Mouse (Mus musculus) ES-Bruce4 (cell line): ENCODE data around the gene Ptprm.

Source experiments
- CTCF ChIP-seq: IDR thresholded peaks from one replicate; pipeline ENCODE4 v1.8.1; 2011; ENCODE audit warnings: low read depth, low read length
- POLR2A ChIP-seq: IDR thresholded peaks from one replicate; pipeline ENCODE4 v1.8.1; 2011; ENCODE audit warnings: low read length; ENCODE audit not compliant: insufficient read depth

DNA sequence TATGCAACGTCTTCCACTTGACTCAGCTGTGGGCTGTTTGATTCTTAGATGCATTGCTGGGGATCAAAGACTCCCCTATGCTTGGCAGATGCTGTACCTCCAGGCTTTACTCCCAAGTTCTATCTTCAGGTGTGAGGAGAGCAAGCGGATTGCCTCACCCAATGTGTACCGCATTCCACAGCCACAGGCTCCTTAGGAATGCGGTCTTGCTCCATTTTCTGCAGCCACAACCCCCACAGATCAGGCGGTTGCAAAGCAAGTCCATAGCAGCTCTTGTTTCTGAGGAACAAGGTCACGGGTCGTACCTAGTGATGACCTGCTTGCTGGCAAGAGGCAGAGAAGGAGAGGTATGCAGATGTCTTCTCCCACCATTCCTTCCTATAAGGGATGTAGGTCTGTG lies 4.3 kb upstream of the Ptprm start:
- TF ChIP-seq POLR2A = no peak
- no peak for TF ChIP-seq CTCF
